Mouse (Mus musculus): ENCODE results near the gene Armc12. TPM values are rescaled to one million over a fixed set of nuclear protein-coding genes. Genes with fewer than 3 reads are reported as not detected.

Gene Armc12
- 4.0 TPM for polyA plus RNA-seq (2014; fragmentation: Illumina TruSeq; extraction: RNeasy Lipid Tissue Mini Kit (QIAGEN cat#74804); ENCODE audit: low read depth, low replicate concordance)

DNA sequence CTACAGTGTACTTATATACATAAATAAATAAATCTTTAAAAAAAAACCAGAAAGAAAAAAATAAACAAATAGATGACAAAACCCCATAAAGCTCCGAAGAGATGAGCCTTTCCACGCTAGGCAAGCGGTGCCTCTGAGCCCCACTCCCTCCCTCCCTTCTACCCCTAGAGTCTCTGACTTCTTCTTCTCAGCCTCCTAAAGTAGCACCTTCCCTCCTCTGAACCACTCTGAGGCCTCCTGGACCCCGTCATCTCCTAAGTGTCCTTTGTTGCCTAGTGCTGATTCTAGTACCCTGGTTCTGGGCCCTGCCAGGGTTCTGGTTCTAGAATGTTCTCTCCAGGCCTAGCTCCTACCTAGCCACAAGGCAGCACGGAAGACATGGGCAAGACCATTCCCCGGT, at the start of gene Armc12:
Gene Armc12, plus strand, starts transcription at position 301 of the 400 bp plus-strand sequence.

DNA sequence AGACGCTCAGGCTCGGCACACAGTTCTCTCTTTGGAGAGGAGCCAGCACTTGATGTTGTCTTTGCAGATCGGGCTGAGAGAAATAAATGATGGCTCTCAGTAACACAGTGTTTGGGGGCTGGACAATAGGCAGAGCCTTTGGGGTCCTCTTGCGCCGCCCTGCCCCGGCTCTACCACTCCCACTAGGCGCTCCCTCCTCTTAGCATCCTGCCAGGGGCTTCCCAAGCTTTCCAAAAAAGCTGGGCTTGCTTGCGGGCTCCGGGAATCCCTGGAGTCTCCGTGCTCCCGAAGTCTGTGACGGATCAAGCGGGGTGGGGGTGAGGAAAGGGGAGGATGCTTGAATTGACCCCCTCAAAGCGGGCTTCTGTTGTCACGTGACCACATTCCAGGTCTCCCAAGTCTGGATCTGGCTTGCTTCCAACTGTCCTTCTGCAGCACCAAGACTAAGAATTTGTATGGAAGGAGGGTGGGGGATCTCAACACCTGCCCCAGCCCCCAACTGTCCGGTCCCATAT, 13.1 kb upstream of the Armc12 start, which contains the start of gene Fkbp5:
Gene Fkbp5, minus strand, starts transcription at position 87 of the 515 bp plus-strand sequence.

DNA sequence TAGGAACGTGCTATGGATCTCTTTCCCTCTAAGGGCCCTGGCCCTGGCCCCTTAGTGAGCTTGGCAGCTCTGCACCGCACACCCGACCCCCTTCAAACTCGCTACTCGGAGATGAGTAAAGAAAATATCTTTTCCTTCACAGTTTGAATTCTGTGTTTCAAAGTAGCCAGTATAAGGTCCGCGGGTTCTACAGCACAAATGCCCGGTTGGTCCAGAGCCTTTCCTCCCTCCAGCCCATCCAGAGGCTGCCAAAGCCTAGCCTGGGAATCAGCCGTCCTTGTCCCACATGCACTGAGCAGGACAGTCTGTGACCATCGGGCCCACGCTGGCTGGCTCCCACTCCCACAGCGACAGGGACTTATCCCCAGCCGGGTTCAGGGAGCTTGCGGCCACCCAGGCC, 18.5 kb downstream of the Armc12 start, which contains the start of gene Clpsl2:
Gene Clpsl2, plus strand, starts transcription at position 301 of the 400 bp plus-strand sequence.

GRCm38 (mm10) chr17:28560598-28560997, 30.0 kb downstream of the Armc12 start, which contains the start of gene Clps:
Gene Clps (minus strand): TSS chr17:28560766.

GRCm38 (mm10) chr17:28575244-28576125, 44.9 kb downstream of the Armc12 start, which contains the start of gene Lhfpl5:
Gene Lhfpl5 (plus strand): TSS chr17:28575641.

Other genes with a start within 250 kb of the Armc12 start
- 22.9 TPM for gene Fance, start 217.3 kb upstream of the Armc12 start, polyA plus RNA-seq (2014; fragmentation: Illumina TruSeq; extraction: RNeasy Lipid Tissue Mini Kit (QIAGEN cat#74804); ENCODE audit: low read depth, low replicate concordance)
- gene Rpl10a, start 202.3 kb upstream of the Armc12 start, polyA plus RNA-seq (2014; fragmentation: Illumina TruSeq; extraction: RNeasy Lipid Tissue Mini Kit (QIAGEN cat#74804); ENCODE audit: low read depth, low replicate concordance): 938 TPM
- gene Tead3, start 180.0 kb upstream of the Armc12 start, polyA plus RNA-seq (2014; fragmentation: Illumina TruSeq; extraction: RNeasy Lipid Tissue Mini Kit (QIAGEN cat#74804); ENCODE audit: low read depth, low replicate concordance): 20.9 TPM
- 0.57 TPM for gene Tulp1, start 165.6 kb upstream of the Armc12 start, polyA plus RNA-seq (2014; fragmentation: Illumina TruSeq; extraction: RNeasy Lipid Tissue Mini Kit (QIAGEN cat#74804); ENCODE audit: low read depth, low replicate concordance)
- gene Fkbp5, start 13.3 kb upstream of the Armc12 start, polyA plus RNA-seq (2014; fragmentation: Illumina TruSeq; extraction: RNeasy Lipid Tissue Mini Kit (QIAGEN cat#74804); ENCODE audit: low read depth, low replicate concordance): 208 TPM
- gene Clpsl2, start 18.6 kb downstream of the Armc12 start, polyA plus RNA-seq (2014; fragmentation: Illumina TruSeq; extraction: RNeasy Lipid Tissue Mini Kit (QIAGEN cat#74804); ENCODE audit: low read depth, low replicate concordance): 1,129 TPM
- 0.83 TPM for gene Clps, start 30.0 kb downstream of the Armc12 start, polyA plus RNA-seq (2014; fragmentation: Illumina TruSeq; extraction: RNeasy Lipid Tissue Mini Kit (QIAGEN cat#74804); ENCODE audit: low read depth, low replicate concordance)
- not detected for gene Lhfpl5, start 44.8 kb downstream of the Armc12 start, polyA plus RNA-seq (2014; fragmentation: Illumina TruSeq; extraction: RNeasy Lipid Tissue Mini Kit (QIAGEN cat#74804); ENCODE audit: low read depth, low replicate concordance)
- 36.6 TPM for gene Srpk1, start 91.9 kb downstream of the Armc12 start, polyA plus RNA-seq (2014; fragmentation: Illumina TruSeq; extraction: RNeasy Lipid Tissue Mini Kit (QIAGEN cat#74804); ENCODE audit: low read depth, low replicate concordance)
- gene Slc26a8, start 159.4 kb downstream of the Armc12 start, polyA plus RNA-seq (2014; fragmentation: Illumina TruSeq; extraction: RNeasy Lipid Tissue Mini Kit (QIAGEN cat#74804); ENCODE audit: low read depth, low replicate concordance): 4.6 TPM
- gene Mapk14, start 160.5 kb downstream of the Armc12 start, polyA plus RNA-seq (2014; fragmentation: Illumina TruSeq; extraction: RNeasy Lipid Tissue Mini Kit (QIAGEN cat#74804); ENCODE audit: low read depth, low replicate concordance): 63.7 TPM
- gene AC170998.1, start 195.3 kb downstream of the Armc12 start, polyA plus RNA-seq (2014; fragmentation: Illumina TruSeq; extraction: RNeasy Lipid Tissue Mini Kit (QIAGEN cat#74804); ENCODE audit: low read depth, low replicate concordance): not detected
- gene Mapk13, start 238.5 kb downstream of the Armc12 start, polyA plus RNA-seq (2014; fragmentation: Illumina TruSeq; extraction: RNeasy Lipid Tissue Mini Kit (QIAGEN cat#74804); ENCODE audit: low read depth, low replicate concordance): 31.0 TPM